Mouse (Mus musculus) lung, postnatal 10 days (tissue): Measurements from ENCODE around the gene Prrc2a.

ENCODE experiments used
- DNase-seq: peaks from one replicate; pipeline ENCODE4 v3.0.0; 2021

The Prrc2a gene

DNA sequence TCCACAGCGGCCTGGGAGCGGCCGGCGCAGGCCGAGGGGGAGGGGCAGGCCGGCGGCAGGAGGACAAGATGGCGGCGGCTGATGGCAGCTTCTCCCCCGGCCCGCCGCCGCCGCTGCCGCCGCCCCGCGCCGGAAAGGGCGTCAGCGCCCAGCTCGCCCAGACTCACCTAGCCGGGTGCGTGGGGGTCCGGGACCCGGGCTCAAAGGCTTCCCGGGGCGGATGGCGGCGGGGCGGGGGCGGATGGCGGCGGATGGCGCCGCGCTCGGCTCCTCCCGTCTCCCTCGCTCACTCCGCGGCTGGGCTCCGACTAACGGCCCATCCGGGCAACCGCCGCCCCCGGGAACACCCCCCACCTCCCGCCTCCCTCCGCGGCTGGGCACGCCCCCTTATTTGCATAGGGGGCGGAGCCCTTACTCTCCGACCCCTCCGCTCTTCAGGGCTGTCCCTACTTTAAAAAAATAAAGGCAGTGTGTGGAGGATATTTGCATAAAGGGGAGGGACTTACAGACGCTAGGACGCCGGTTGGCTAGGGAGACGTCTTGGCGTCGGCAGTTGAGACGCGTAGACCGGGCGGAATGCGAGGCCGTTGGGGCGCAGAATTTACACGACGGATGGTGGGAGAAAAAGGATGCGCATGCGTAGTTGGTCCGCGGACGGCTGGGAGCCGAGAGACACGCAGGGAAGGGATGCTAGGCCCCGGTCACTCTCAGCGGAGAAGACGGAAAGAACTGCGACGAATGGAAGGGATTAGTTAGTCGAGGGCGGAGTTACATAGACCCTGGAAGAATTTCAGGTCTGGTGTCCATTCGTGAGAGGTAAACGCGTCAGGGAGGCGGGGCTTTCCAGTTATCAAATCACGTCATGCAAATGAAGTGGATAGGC lies at the start of gene Prrc2a:
TSS of gene Prrc2a (minus strand) at position 330 of the 883 bp plus-strand sequence.
- peak; percentile 98 for DNase-seq

DNA sequence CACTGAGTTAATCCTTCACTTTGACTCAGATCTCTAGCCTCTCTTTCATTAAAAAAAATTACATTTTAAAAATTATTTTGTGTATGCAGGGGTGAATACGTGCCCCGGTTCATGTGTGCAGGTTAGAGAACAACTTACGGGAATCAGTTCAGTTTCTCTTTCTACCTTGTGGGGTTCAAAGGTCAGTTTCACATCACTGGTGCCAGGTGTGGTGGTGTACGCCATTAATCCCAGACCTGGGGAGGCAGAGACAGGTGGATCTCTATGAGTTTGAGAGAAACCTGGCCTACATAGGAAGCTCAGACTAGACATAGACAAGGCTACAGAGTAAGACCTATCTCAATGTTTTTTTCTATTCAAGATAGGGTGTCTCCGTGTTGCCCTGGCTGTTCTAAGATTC lies 48.4 kb upstream of the Prrc2a start:
- no peak for DNase-seq

DNA sequence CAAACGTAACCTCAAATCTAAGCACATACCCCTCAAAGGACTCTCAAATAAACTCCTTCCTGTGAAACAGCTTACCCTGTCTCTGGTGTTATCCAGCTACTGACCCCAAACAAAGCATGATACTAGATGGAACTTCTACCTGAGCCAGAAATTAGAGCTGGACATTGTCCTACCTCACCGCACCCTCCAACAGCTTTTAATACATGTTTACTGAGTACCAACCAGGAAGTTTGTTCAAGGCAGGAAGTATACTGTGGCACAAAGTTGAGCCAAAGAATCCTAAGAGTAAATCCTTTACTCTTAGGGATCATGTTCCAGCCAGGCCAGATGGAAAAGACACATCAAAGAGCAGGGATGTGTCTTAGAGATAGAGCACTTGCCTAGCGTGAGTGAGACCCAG lies 45.9 kb upstream of the Prrc2a start:
- no peak for DNase-seq

DNA sequence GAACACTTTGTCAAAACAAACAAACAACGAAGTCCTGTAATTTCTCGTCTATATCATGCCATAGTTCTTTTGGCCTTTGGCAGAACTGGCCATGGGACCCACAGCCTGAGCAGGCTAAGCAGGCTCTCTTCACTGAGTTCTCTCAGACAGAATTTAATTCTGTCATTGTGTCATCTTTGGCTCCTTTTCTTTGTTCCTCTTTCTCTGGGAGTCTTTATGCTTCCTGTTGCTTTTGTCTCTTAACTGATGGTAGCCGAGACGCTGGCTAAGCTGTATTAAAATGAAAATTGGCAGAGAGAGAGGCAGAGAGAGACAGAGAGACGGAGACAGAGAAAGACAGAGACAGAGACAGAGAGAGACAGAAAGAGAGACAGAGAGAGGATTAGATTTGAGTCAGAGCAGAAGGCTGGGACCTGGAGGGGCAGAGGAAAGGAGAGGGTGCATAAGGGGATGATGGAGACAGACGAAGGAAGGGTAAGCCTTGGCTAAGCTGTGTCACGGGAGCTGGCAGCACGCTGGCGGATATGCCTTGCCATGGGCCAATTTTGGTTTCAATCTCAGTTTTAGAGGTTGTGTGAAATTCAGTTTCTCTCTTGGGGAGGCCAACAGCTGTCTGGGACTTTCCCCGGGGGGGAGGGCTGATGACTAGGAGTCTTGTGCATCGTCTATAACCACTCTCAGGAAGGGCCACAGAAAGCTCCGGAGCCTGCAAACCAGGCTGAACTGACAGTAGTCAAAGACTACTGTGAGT lies 45.3 kb upstream of the Prrc2a start:
- DNase-seq, result no peak

DNA sequence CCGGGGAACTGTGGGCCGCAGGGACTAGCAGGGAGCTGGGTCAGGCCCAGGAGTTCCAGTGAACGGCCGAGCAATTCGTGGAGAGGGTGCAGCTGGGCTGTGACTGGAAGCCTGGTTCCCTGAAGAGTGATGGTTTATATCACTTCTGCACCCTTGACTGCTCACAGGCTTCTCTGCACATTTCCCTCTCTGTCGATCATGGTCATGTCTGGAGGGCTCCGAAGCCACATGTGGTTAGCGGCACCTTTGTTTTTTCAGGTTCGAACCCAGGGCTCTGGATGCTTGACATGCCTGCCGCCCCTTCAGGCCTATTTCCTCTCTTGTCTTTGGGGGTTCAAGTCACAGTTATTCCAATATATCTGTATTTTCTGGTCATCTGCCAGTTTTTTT lies 40.7 kb upstream of the Prrc2a start:
- DNase-seq, result no peak

DNA sequence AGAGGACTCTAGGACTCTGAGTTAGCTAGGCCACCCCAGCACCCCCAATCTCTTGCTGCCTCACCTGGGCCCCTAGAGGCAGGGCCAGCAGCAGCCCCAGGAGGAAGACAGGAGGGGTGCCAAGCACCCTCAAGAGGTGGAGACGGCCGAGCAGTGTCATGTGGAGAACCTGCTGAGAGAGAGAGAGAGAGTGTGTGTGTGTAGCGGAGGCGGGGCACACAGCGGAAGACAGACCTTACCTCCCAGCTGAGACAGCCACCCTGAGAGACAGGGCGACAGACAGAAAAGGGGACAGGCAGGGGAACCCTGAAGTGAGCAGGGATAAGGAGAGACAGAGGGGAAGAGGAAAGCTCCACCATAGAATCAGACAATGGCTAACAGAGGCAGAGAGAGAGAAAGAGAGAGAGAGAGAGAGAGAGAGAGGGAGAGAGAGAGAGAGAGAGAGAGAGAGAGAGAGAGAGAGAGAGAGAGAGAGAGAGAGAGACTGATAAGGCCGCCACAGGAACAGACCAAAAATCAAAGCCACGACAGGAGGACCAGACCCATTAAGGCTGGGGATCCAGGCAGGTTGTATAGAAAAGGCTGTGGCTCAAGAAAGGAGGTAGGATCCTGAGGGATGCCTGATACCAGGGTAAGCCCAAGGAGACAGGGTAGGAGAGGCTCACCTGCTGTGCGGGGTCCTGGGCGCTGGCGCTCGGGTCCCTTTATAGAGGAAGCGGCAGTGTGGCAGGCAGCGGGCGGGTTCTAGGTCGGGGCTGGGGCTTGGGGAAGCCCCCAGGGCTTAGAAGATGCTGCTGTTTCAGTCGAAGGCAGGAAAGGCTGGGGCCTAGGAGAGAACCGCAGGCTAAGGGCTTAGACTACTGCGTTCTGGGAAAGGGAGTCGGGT lies 40.0 kb upstream of the Prrc2a start, which contains the start of gene Lta:
TSS of gene Lta (minus strand) at position 858 of the 886 bp plus-strand sequence.
- DNase-seq, result no peak

DNA sequence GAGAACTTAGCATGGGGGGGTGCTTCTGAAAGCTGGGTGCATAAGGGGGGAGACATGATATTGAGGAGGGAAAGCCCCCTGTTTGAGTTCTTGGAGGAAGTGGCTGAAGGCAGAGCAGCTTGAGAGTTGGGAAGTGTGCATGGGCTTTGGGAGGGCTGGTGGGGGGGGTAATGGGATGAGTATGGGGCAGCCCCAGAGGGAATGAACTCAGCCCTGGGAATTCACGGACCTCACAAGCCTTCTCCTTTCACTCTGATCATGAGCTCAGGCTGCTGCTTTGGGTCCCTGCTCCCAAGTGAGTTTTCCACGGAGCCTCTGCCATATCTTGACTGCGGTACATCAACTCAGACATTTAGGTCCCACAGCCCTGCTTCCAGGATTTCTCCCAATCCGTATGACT lies 37.7 kb upstream of the Prrc2a start:
- DNase-seq, result no peak

DNA sequence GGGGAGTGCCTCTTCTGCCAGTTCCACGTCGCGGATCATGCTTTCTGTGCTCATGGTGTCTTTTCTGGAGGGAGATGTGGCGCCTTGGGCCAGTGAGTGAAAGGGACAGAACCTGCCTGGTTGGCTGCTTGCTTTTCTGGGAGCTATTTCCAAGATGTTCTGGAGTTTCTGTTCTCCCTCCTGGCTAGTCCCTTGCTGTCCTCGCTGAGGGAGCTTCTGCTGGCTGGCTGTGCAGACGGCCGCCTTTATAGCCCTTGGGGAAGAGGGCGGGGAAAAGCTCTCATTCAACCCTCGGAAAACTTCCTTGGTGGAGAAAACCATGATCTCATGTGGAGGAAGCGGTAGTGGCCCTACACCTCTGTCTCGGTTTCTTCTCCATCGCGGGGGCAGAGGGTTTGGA lies 37.1 kb upstream of the Prrc2a start, which contains the start of gene Tnf:
TSS of gene Tnf (minus strand) at position 221 of the 400 bp plus-strand sequence.
- peak; percentile 72 for DNase-seq

DNA sequence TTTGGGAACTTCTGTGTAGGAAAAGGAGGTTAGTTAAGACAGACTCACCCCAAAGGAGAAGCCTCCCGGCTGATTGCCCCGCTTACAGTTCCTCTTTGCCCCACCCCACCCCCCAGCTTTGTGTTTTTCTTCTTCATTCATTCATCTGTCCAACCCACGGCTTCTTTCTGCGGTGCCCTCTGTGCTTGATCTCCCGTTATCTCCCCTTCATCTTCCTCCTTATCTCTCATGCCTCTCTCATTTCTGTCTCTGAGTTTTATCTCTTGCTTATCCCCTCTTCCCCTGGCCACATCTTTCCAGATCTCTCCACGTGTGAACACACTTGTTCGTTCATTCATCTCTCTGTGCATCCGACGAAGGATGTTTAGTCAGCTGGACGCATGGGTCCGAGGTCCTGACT lies 36.4 kb upstream of the Prrc2a start:
- DNase-seq, result no peak

DNA sequence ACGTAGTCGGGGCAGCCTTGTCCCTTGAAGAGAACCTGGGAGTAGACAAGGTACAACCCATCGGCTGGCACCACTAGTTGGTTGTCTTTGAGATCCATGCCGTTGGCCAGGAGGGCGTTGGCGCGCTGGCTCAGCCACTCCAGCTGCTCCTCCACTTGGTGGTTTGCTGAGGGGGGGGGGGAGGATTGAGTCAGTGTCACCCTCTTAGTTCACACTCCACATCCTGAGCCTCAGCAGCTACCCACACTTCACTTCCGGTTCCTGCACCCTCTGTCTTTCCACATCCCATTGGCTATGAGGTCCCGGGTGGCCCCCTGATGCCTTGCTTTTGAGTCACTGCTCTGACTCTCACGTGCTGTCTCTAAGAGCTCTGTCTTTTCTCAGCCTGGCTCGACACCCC lies 35.7 kb upstream of the Prrc2a start:
- DNase-seq, result no peak

DNA sequence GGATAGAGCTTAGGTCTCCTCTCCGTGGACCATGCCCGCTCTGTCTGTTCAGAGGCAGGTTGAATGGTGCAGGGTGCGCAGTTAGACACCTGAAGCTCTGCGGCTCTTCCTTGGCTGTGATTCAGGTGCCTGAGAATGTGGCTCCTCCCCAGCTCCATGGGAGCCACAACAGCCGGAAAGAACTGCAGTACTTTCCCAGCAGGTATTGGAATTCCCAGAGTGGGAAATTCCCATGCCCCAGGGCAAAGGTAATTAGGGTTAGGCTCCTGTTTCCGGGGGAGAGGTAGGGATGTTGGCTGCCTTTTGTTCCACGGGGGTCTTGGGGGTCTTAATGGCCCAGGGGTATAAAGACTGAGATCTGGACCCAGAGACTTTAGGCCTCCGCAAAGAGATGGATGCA lies 34.2 kb upstream of the Prrc2a start:
- DNase-seq, result no peak

DNA sequence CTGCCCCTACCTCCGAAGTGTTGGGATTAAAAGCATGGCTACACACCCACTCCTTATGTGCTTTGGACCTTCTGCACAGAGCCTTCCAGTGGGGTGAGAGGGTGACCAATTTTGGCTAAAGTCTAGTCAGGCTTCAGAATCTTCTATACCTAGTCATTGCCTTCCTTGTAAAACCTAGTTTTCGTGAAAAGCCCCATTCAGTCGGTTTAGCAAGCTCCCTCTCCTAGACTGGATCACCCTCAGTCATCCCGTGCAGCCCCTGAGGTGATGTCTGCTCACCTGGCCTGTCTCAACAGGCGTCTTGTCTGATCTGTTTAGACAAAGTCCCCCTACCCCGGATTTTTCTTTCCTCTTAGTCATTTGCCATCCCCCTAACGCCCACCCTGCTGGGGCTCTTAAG lies 33.3 kb upstream of the Prrc2a start:
- no peak for DNase-seq

DNA sequence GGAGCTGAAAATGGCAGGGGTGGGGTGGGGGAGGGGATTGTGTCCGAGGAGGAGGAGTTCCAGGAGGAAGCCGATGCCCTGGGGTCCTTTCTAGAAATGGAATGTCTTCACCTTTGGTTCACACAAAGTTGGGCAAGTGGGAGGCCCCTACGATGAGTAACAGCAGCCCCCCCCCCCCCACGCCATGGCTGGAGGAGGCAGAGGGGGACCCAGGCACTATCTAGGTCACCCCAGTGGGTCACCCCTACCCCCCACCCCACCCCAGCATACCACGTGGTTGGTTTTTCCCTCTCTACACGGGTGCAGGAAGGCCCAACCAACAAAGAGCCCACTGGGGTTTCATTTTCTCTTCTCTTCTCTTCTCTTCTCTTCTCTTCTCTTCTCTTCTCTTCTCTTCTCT lies 32.4 kb upstream of the Prrc2a start:
- DNase-seq, result no peak

DNA sequence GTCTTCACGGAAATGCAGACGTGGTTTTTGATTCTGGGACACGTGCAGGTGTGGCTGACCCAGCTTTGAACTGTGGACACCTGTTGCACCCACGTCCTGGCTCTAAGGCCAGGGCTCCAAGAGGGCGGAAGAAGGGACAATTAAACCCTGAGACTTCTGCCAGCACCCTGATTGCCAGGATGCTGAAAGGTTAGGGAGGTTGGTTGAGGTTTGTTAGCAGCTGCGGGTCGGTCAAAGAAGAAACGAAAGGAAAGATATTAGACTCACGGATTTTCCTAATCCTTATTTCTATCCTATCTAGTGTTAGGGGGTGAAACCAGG lies 31.6 kb upstream of the Prrc2a start:
- DNase-seq, result no peak

DNA sequence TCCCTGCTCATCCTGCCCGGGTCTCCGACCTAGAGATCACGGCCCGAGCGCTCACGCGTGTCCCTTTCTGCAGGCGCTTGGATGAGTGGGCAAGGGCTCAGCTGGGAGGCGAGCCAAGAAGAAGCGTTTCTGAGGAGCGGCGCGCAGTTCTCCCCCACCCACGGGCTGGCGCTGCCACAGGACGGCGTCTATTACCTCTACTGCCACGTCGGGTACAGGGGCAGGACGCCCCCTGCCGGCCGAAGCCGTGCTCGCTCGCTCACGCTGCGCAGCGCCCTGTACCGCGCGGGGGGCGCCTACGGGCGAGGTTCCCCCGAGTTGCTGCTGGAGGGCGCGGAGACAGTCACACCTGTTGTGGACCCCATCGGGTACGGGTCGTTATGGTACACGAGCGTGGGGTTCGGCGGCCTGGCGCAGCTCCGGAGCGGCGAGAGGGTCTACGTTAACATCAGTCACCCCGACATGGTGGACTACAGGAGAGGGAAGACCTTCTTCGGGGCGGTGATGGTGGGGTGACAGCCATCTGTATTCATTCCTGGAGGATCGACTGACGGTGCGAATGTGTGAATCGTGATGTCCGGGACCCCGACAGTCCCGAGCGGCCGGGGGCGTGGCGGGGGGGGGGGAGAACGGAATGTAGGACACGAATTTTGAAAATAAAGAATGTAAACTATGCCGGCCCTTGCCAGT lies 31.1 kb upstream of the Prrc2a start:
- peak; percentile 90 for DNase-seq

DNA sequence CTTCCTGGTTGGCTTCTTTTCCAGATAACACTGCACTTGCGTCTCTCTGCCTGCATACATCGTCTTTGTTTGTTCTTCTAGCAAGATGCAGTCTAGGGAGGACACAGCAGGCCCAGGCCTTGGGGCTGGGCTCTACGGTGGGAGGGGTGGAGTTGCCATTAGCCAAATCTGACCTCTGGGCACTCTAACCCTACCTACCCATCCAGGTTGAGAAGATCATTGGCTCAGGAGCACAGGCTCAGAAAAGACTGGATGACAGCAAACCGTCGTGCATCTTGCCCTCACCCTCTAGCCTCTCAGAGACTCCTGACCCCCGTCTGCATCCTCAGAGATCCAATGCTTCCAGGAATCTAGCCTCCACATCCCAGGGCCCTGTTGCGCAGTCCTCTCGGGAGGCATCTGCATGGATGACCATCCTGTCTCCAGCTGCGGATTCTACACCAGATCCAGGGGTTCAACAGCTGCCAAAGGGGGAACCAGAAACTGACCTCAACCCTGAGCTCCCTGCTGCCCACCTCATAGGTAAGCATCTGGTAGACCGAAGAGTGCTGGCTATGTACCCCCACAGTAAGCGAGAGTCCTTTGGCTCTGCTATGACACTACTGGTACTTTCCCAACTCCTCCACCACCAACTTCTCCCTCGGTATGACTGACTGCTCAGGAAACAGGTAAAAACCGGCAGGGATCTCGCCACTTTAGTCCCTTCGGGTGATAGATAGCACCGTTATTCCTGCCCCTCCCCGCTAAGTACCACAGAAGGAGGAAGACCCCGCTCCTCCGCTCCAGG lies 30.3 kb upstream of the Prrc2a start:
- no peak for DNase-seq

DNA sequence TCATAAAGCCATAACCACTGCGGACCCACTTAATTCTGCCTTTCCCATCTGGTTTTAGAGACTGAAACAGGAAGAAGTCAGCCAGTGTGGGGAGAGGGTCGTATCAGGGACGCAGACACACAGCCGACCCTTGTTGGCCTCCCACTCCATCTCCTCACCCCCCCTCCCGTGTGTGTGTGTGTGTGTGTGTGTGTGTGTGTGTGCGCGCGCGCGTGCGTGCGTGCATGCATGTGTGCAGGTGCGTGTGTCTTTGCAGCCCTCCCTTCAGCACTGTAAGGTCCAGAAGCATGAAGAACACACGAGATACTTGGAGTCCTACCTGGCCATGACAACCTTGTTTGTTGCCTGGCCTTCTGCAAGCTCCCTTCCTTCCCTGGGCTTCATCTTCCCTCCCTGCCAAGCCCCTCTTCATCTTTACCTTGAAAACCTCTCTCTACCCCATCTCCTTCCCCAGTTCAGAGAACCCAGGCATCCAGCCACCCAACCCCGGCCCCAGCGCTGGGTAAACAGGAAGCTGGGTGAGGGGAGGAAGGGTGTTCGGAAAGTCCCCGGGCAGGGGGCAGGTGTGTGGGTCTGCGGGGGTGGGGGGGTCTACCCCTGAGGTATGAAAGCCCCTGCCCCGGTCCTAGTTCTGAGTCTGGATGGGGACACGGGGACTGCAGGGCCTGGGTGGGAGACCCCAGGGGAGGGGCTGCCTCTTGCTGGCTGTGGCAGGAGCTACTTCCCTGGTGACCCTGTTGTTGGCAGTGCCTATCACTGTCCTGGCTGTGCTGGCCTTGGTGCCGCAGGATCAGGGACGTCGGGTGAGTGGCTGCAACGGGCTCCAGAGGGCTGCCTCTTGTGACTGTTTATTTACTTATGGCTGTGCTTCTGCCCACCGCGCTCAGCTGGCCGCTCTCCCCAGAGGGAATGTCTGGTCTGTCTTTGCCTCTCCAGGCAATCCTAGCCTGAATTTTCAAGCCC lies 29.5 kb upstream of the Prrc2a start, which contains the start of gene Ltb:
TSS of gene Ltb (plus strand) at position 559 of the 963 bp plus-strand sequence.
- DNase-seq, result peak; percentile 40

DNA sequence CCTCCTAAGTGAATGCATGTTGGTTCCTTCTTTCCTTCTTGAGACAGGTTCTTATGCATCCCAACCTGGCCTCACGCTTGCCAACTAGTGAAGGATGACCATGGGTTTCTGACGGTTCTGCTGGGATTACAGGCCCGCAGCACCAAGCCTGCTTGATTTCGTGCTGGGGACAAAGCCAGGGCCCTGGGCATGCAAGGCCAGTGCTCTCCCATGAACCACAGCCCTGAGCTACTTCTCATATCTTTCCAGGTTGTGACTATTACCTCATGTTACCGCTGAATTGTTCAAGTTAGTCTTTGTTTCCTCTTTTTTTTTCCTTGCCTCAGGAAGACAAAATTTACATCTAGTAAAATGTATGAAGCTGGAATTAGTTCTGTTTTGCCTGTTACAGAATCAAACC lies 28.2 kb upstream of the Prrc2a start:
- no peak for DNase-seq

DNA sequence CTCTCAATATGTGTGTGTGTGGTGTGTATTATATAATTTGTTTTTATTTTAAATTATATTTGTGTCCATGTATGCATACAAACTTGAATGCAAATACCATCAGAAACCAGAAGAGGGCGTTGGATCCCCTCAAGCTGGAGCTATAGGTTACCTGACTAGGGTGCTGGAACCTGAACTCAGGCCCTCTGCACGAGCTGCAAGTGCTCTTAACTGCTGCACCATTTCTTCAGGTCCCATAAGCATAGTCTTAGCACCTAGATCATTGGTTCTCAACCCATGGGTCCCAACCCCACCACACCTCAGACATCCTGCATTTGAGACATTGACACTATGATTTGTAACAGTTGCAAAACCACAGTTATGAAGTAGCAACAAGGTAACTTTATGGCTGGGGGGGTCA lies 27.0 kb upstream of the Prrc2a start:
- DNase-seq, result no peak

DNA sequence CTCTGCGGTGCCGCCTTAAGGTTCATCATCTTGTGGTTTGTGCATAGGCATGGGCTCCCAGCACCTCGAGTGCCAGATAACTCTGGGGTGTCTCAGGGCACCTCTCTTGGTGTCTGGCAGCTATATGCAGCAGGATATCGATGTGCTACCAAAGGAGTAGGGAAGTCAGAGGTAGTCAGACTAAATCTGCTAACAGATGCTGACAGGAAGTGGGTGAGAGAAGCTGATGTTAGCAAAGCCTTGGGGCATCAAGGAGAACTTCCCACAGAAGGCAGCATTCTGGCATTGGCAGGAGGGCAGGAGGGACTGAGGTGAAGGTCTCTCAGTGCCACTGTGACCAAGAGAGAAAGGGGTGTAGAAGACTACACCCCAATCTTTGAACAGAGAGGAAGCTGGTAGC lies 25.4 kb upstream of the Prrc2a start:
- DNase-seq, result no peak
